Mouse (Mus musculus): ENCODE results near the gene Pef1.

- peak; percentile 51 for TF ChIP-seq CTCF (IDR thresholded peaks at IDR 0.05; ENCODE audit: extremely low read depth, insufficient read depth, low read length)
- TF ChIP-seq POLR2A (IDR thresholded peaks at IDR 0.05; ENCODE audit: extremely low read depth, insufficient read depth, low read length) = no peak
Measured at GRCm38 (mm10) chr4:130138441-130139213, 36.3 kb downstream of the Pef1 start.

Measured in cortical plate, adult 2 months (tissue).